Mouse (Mus musculus) midbrain, embryonic 11.5 days (tissue): ENCODE results near the gene Pglyrp2. TPM values are rescaled to one million over a fixed set of nuclear protein-coding genes. Genes with fewer than 3 reads are reported as not detected.

Experiments
- ATAC-seq: fragments of 200-750 bp; cut with Nextera tagmentation; 2 replicates; pipeline ENCODE4 v1.8.0; 2017; ENCODE audit warnings: moderate TSS enrichment, moderate library complexity; ENCODE audit not compliant: low FRiP score
- DNase-seq: peaks from one replicate; pipeline ENCODE4 v3.0.0; 2015; ENCODE audit warnings: low spot score; ENCODE audit errors: missing footprints
- H3K27ac ChIP-seq: fragments of 300-500 bp; sonication (generic); 2 replicates; pipeline ENCODE4 v1.5.1; 2014; ENCODE audit warnings: low read depth, low read length
- H3K27me3 ChIP-seq: fragments of 300-500 bp; sonication (generic); 2 replicates; pipeline ENCODE4 v1.6.1; 2014; ENCODE audit warnings: mild to moderate bottlenecking, low read length, moderate library complexity, mixed read lengths; ENCODE audit not compliant: control insufficient read depth, insufficient read depth
- H3K36me3 ChIP-seq: fragments of 300-500 bp; sonication (generic); 2 replicates; pipeline ENCODE4 v1.6.1; 2014; ENCODE audit warnings: mild to moderate bottlenecking, low read length, moderate library complexity, mixed read lengths; ENCODE audit not compliant: control insufficient read depth, insufficient read depth
- H3K4me1 ChIP-seq: fragments of 300-500 bp; sonication (generic); 2 replicates; pipeline ENCODE4 v1.6.1; 2014; ENCODE audit warnings: low read length; ENCODE audit not compliant: control insufficient read depth, insufficient read depth
- H3K4me2 ChIP-seq: fragments of 300-500 bp; sonication (generic); 2 replicates; pipeline ENCODE4 v1.6.1; 2014; ENCODE audit warnings: mild to moderate bottlenecking, moderate library complexity
- H3K4me3 ChIP-seq: fragments of 300-500 bp; sonication (generic); 2 replicates; pipeline ENCODE4 v1.5.1; 2014; ENCODE audit warnings: low read depth, low read length
- H3K9ac ChIP-seq: fragments of 300-500 bp; sonication (generic); 2 replicates; pipeline ENCODE4 v1.6.1; 2014; ENCODE audit warnings: low read length
- H3K9me3 ChIP-seq: fragments of 300-500 bp; sonication (generic); 2 replicates; pipeline ENCODE4 v1.6.1; 2016; ENCODE audit warnings: low read length; ENCODE audit not compliant: control insufficient read depth
- WGBS: fragments of 180-500 bp; shearing (Covaris S2); extraction: QIAGEN DNeasy Blood & Tissue Kit; methylation state at CpG from one replicate; pipeline ENCODE4 v1.1.7; 2014; 5-methylcytosine and 5-hydroxymethylcytosine counted together
- microRNA-seq: library from miRNA; unstranded; fragments of <30 nt; microRNA quantifications from one replicate; pipeline ENCODE4, GENCODE M21; 2017
- polyA plus RNA-seq: library from polyadenylated mRNA; unstranded; fragments of >200 nt; fragmentation: Nextera tagmentation; extraction: Ambion mirVana; gene quantifications from 2 replicates; pipeline ENCODE4 v1.2.1, GENCODE M21; 2014

The Pglyrp2 gene
- polyA plus RNA-seq, 1 experiment from 2014 or later: not detected

DNA sequence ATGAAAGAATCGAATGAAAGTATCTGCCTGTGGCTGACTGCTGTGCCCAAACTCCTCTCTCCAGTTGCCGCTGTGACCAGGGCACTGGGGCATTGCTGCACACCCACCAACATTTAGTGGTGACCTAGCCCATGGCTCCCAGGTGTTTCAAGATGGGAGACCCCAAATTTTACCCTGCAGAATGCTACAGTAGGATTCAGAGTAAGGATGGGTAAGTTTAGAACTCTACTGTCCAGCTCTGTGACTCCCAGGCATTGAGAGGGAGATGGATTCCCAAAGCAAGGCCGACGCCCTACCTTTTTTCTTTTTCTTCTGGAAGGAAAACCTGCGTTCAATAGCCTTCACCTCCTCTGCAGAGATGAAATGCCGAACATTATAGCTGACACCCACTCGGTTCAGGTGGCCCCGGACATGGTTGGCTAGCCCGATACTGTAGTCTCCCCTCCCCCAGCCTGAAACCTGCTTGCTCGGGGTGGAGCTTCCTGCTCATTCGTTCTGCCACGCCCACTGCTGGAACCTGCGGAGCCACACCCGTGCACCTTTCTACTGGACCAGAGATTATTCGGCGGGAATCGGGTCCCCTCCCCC, 54.9 kb downstream of the Pglyrp2 start:
- whole genome bisulfite sequencing: 19% methylated on average over 11 of the region's 17 CpGs
- DNase-seq (no peak), ATAC-seq (no peak)
- H3K4me1 ChIP-seq: no peaks in the 10 kb centered on the region
- no peaks in the 10 kb centered on the region for H3K9me3 ChIP-seq
- H3K4me3 ChIP-seq: peak overlapping the region; percentile 13; the same call in 1 of the 2 replicates
- no peak overlapping the region for H3K9ac ChIP-seq
- H3K27ac ChIP-seq: no peak overlapping the region
- no peaks in the 10 kb centered on the region for H3K27me3 ChIP-seq
- peak overlapping the region; percentile 38 for H3K4me2 ChIP-seq
- no peaks in the 10 kb centered on the region for H3K36me3 ChIP-seq

DNA sequence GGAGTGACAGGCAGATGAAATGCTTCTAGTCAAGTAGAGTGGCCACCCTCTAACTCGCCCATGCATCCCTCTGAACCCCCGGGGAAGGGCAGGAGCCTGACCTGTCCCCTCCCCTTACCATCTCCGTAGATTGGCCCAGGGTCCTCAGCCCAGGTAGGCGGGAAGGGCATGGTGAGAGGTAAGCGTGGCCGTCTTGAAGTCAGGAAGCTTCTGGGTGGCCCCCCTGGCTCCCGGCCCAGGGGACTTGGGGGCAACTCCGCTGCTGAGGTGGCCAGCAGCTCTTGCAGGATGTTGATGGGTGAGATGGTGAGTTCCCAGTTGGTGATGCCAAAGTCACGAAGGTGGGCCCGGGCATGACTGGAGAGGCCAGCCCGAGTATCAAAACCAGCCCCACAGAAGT, 56.3 kb downstream of the Pglyrp2 start:
- no peak overlapping the region for H3K4me2 ChIP-seq
- H3K4me3 ChIP-seq: no peak overlapping the region
- peaks cover 6% of the 10 kb centered on the region for H3K4me1 ChIP-seq
- no peak overlapping the region for H3K27ac ChIP-seq
- no peaks in the 10 kb centered on the region for H3K27me3 ChIP-seq
- WGBS: 93% methylated on average over 11 of the region's 11 CpGs
- no peaks in the 10 kb centered on the region for H3K36me3 ChIP-seq
- DNase-seq (no peak), ATAC-seq (no peak)
- no peak overlapping the region for H3K9ac ChIP-seq
- no peaks in the 10 kb centered on the region for H3K9me3 ChIP-seq

DNA sequence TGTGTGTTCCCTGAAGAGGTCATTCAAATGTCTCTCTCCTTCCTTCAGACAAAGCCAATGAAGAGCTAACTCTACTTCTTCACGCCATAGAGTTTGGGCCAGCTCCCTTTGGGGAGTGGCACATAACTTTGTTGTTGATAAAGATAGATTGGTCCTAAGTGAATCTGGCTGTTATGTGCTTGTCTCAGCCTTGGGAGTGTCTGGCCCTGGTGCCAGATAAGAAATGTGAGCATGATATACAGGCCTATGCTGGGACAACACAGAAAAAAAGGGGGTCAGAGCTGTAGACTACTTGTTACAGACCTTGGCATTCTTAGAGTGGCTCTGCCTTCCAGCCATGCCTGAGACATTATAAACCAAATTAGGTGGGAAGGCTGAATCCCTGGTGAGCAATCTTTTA, 58.7 kb downstream of the Pglyrp2 start:
- H3K36me3 ChIP-seq: peaks cover 9% of the 10 kb centered on the region; the same call in 1 of the 2 replicates
- H3K27ac ChIP-seq: no peak overlapping the region
- no peaks in the 10 kb centered on the region for H3K9me3 ChIP-seq
- peaks cover 10% of the 10 kb centered on the region for H3K4me1 ChIP-seq
- no peak overlapping the region for H3K4me2 ChIP-seq
- no peaks in the 10 kb centered on the region for H3K27me3 ChIP-seq
- no peak overlapping the region for H3K4me3 ChIP-seq
- WGBS: 75% methylated on average over 1 of the region's 1 CpGs
- no peak overlapping the region for H3K9ac ChIP-seq
- ATAC-seq (no peak), DNase-seq (no peak)

DNA sequence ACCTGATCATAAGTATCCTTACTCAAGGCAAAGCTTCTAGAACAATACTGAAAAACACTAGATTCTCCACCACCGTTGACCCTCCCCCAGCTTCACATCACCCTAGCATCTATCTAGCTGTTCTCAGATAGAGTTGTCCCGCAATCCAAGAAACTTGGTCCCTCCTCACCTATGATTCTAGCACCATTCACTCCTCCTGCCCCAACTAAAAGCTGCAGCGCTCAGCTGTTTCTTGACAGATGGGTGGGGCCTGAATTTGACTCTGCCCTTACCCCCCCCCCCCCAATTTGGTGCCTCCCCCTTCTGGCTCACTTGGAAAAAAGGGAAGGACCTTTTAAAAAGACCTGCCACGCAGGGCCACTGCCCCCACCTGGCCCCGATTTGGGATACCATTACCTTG, 59.1 kb downstream of the Pglyrp2 start:
- Histone ChIP-seq H3K9ac (peak overlapping the region; percentile 49; the same call in 1 of the 2 replicates), H3K27ac (peak overlapping the region; percentile 35; the same call in 1 of the 2 replicates)
- peak; percentile 38; the same call in 1 of the 2 replicates for ATAC-seq

DNA sequence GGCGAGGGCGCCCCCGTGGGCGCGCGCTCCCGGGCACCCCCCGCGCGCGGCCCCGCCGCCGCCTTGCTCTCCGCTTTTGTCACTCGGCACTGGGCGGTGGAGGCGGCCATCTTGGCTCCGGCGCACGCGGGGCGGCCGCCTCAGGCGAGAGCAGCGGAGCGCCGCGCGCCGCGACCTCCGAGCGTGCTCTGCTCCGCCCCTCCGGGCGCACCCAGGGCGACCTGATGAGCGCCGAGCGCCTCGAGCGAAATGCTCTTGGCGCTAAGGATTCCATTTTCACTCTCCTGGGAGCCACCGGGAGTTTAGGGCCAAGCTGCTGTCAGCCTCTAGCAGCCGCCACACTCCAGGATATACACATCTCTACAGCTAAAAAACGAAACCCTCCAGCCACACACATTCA, 59.6 kb downstream of the Pglyrp2 start:
- Histone ChIP-seq H3K9me3 (no peaks in the 10 kb centered on the region), H3K36me3 (peaks cover 13% of the 10 kb centered on the region; the same call in 1 of the 2 replicates), H3K27ac (peak overlapping the region; percentile 50; the same call in 1 of the 2 replicates), H3K4me2 (peak overlapping the region; percentile 46), H3K9ac (peak overlapping the region; percentile 94), H3K4me3 (peak overlapping the region; percentile 85), H3K4me1 (peaks cover 10% of the 10 kb centered on the region), H3K27me3 (no peaks in the 10 kb centered on the region)
- peak; percentile 96 for ATAC-seq
- WGBS: under 1% methylated on average over 32 of the region's 47 CpGs
- peak; percentile 99 for DNase-seq

More for the DNA sequence above, 59.1 kb downstream of the Pglyrp2 start:
- no peak for DNase-seq
- H3K9me3 ChIP-seq: no peaks in the 10 kb centered on the region
- H3K4me2 ChIP-seq: peak overlapping the region; percentile 46
- peaks cover 10% of the 10 kb centered on the region for H3K4me1 ChIP-seq
- 62% methylated on average over 5 of the region's 5 CpGs for WGBS
- H3K27me3 ChIP-seq: no peaks in the 10 kb centered on the region
- H3K4me3 ChIP-seq: peak overlapping the region; percentile 85
- H3K36me3 ChIP-seq: peaks cover 9% of the 10 kb centered on the region; the same call in 1 of the 2 replicates

DNA sequence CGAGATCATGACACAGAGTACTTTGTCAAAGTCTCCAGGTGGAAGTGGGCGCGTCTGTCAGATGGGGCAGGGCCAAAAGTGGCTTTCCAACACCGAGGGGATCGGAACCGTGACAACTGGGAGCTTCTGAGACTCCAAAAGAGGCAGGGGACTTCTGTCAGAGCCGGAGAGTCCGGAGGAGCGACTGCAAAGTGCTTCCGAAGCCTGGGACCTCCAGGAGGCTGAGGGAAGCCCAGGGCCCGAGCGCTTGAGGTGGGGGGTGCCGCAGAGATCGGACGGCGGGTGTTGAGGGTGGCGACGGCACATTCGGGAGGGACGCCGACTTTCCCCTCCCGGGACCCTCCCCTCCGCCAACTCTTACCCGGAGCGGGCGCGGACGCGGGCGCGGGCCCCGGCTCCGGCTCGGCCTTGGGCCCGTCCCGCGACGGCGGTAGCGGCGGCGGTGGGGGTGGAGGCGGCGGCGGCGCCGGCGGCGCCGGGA, 60.1 kb downstream of the Pglyrp2 start:
- Histone ChIP-seq H3K27me3 (no peaks in the 10 kb centered on the region), H3K9me3 (no peaks in the 10 kb centered on the region), H3K9ac (peak overlapping the region; percentile 94), H3K4me3 (peak overlapping the region; percentile 85), H3K36me3 (peaks cover 18% of the 10 kb centered on the region; the same call in 1 of the 2 replicates), H3K4me1 (peaks cover 10% of the 10 kb centered on the region), H3K27ac (peak overlapping the region; percentile 50), H3K4me2 (peak overlapping the region; percentile 48)
- under 1% methylated on average over 38 of the region's 50 CpGs for WGBS
- DNase-seq (peak; percentile 94), ATAC-seq (peak; percentile 68)

DNA sequence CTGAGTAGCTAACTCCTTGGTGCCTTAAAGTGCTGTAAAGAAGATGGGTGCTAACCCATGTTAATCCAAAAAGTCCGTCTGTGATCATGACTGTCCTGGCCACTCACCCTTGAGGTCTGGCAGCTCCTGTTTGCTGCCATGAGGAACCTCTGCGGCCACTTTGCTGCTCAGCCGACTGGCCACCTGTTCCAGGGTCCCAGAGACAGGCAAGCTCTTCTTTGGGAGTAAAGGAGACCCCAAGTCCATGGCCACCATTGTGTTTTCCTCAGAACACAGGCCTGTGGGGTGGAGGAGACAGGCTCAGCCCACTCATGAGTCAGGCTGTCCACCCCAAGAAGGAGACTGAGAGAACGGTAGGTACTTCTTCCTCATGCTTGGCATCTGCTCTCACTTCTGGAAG, 61.3 kb downstream of the Pglyrp2 start:
- no peak overlapping the region; the same call in 1 of the 2 replicates for H3K4me3 ChIP-seq
- peaks cover 28% of the 10 kb centered on the region for H3K36me3 ChIP-seq
- no peak overlapping the region for H3K27ac ChIP-seq
- ATAC-seq (no peak), DNase-seq (peak; percentile 62)
- no peaks in the 10 kb centered on the region for H3K27me3 ChIP-seq
- H3K4me2 ChIP-seq: peak overlapping the region; percentile 48
- H3K9me3 ChIP-seq: no peaks in the 10 kb centered on the region
- H3K4me1 ChIP-seq: peaks cover 10% of the 10 kb centered on the region
- 84% methylated on average over 4 of the region's 4 CpGs for WGBS
- peak overlapping the region; percentile 94; the same call in 1 of the 2 replicates for H3K9ac ChIP-seq

Small RNA genes lying within 50 kb of the gene (microRNA-seq; reads per million reads assigned to microRNA genes)
- not detected for gene Gm22201

Other genes starting within 250 kb of the Pglyrp2 start
- gene Ephx3, start 234.6 kb downstream of the Pglyrp2 start, polyA plus RNA-seq: 0.07 and 0.12 TPM in 2 replicates
- 82.8 and 97.9 TPM in 2 replicates for gene Brd4, start 139.4 kb downstream of the Pglyrp2 start, polyA plus RNA-seq
- 53.0 and 55.4 TPM in 2 replicates for gene Akap8, start 102.9 kb downstream of the Pglyrp2 start, polyA plus RNA-seq
- gene Akap8l, start 73.6 kb downstream of the Pglyrp2 start, polyA plus RNA-seq: 67.1 and 67.4 TPM in 2 replicates
- gene Wiz, start 34.7 kb downstream of the Pglyrp2 start, polyA plus RNA-seq: 33.7 and 36.9 TPM in 2 replicates
- gene Rasal3, start 20.6 kb downstream of the Pglyrp2 start, polyA plus RNA-seq: 0.52 and 0.70 TPM in 2 replicates
- gene Cyp4f39, start 28.6 kb upstream of the Pglyrp2 start, polyA plus RNA-seq: 0.26 and 0.42 TPM in 2 replicates
- 4.4 and 4.8 TPM in 2 replicates for gene Cyp4f17, start 81.9 kb upstream of the Pglyrp2 start, polyA plus RNA-seq
- 8.3 and 11.0 TPM in 2 replicates for gene Cyp4f16, start 112.4 kb upstream of the Pglyrp2 start, polyA plus RNA-seq
- gene Cyp4f37, start 197.1 kb upstream of the Pglyrp2 start, polyA plus RNA-seq: 0.32 TPM in 1 of 2 replicates, not detected in the other
- gene Cyp4f40, start 234.7 kb upstream of the Pglyrp2 start, polyA plus RNA-seq: not detected in 2 replicates